Mouse (Mus musculus) limb, embryonic 14.5 days (tissue): ENCODE data around the gene Msmo1. TPM values are rescaled to one million over a fixed set of nuclear protein-coding genes. Genes with fewer than 3 reads are reported as not detected.

Source experiments
- ATAC-seq: fragments of 200-750 bp; cut with Nextera tagmentation; 2 replicates; pipeline ENCODE4 v1.8.0; 2017; ENCODE audit warnings: low read depth, moderate number of reproducible peaks, moderate TSS enrichment; ENCODE audit not compliant: low FRiP score
- DNase-seq: peaks from one replicate; pipeline ENCODE4 v3.0.0-alpha.2; 2015; ENCODE audit warnings: low spot score
- H3K27ac ChIP-seq: fragments of 300-500 bp; sonication (generic); replicated peaks from 2 replicates; pipeline ENCODE4 v1.5.1; 2014; ENCODE audit warnings: low read depth, mild to moderate bottlenecking, low read length, moderate library complexity, mixed read lengths
- H3K27me3 ChIP-seq: fragments of 300-500 bp; sonication (generic); 2 replicates; pipeline ENCODE4 v1.6.1; 2014; ENCODE audit warnings: low read length, mixed read lengths; ENCODE audit not compliant: control insufficient read depth, insufficient read depth
- H3K36me3 ChIP-seq: fragments of 300-500 bp; sonication (generic); 2 replicates; pipeline ENCODE4 v1.6.1; 2014; ENCODE audit warnings: mild to moderate bottlenecking, low read length, moderate library complexity, mixed read lengths; ENCODE audit not compliant: control insufficient read depth, insufficient read depth
- H3K4me1 ChIP-seq: fragments of 300-500 bp; sonication (generic); 2 replicates; pipeline ENCODE4 v1.6.1; 2014; ENCODE audit warnings: antibody characterized with exemption, low read length, mixed read lengths; ENCODE audit not compliant: control insufficient read depth, insufficient read depth
- H3K4me2 ChIP-seq: fragments of 300-500 bp; sonication (generic); replicated peaks from 2 replicates; pipeline ENCODE4 v1.6.1; 2014; ENCODE audit warnings: low read depth, mild to moderate bottlenecking, low read length, moderate library complexity; ENCODE audit not compliant: severe bottlenecking
- H3K4me3 ChIP-seq: fragments of 300-500 bp; sonication (generic); replicated peaks from 2 replicates; pipeline ENCODE4 v1.5.1; 2014; ENCODE audit warnings: low read length
- H3K9ac ChIP-seq: fragments of 300-500 bp; sonication (generic); 2 replicates; pipeline ENCODE4 v1.6.1; 2014; ENCODE audit warnings: mild to moderate bottlenecking, low read depth, low read length, moderate library complexity; ENCODE audit not compliant: severe bottlenecking
- H3K9me3 ChIP-seq: fragments of 300-500 bp; sonication (generic); 2 replicates; pipeline ENCODE4 v1.6.1; 2016; ENCODE audit warnings: low read length; ENCODE audit not compliant: control insufficient read depth
- POLR2A ChIP-seq: fragments of 200-500 bp; IDR thresholded peaks from 2 replicates; pipeline ENCODE4 v1.8.0; 2012; ENCODE audit warnings: inconsistent platforms, mild to moderate bottlenecking, moderate library complexity, borderline replicate concordance; ENCODE audit not compliant: insufficient read depth, insufficient read length; ENCODE audit errors: extremely low read depth
- WGBS: fragments of 180-500 bp; shearing (Covaris S2); extraction: QIAGEN DNeasy Blood & Tissue Kit; methylation state at CpG from one replicate; pipeline ENCODE4 v1.1.7; 2014; 5-methylcytosine and 5-hydroxymethylcytosine counted together
- polyA plus RNA-seq, 2 experiments: library from polyadenylated mRNA; depleted of rRNA in 1 of 2; stranded (reverse) in 1 of 2; unstranded in 1 of 2; fragments of >200 nt; fragmentation: Nextera tagmentation in 1 of 2; extraction: Ambion mirVana in 1 of 2; gene quantifications; 2 replicates each; pipeline versions ENCODE4 v1.2.1 to v1.2.3; 2012 to 2014

Gene Msmo1
- polyA plus RNA-seq, 2 experiments: 52.9 to 99.9 TPM

DNA sequence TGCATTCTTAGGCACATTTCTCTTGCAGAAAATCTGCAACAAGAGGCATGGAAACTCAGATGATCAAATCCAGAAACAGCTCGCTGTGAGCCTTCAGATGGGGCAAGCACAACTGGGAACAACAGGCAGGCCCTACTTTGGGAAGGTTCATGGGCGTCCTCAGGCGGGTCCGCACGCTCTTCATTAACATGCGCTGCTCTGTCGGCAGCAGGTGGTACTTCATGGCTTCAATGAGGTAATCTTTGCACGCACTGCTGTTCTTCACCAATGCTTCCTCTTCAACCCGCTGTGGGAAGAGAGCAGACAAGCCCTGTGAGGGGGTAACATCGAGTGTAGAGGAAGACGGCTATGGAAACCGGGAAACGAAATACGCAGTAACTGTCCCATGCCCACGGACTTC, 24.4 kb upstream of the Msmo1 start:
- ATAC-seq (no peak), DNase-seq (no peak)
- H3K4me2 ChIP-seq: no peak overlapping the region
- peaks cover under 1% of the 10 kb centered on the region for H3K36me3 ChIP-seq
- no peak overlapping the region for H3K4me3 ChIP-seq
- TF ChIP-seq POLR2A: no peak
- H3K9ac ChIP-seq: no peak overlapping the region
- no peaks in the 10 kb centered on the region for H3K27me3 ChIP-seq
- no peaks in the 10 kb centered on the region for H3K4me1 ChIP-seq
- WGBS: 93% methylated on average over 15 of the region's 15 CpGs
- no peak overlapping the region for H3K27ac ChIP-seq
- H3K9me3 ChIP-seq: no peaks in the 10 kb centered on the region

DNA sequence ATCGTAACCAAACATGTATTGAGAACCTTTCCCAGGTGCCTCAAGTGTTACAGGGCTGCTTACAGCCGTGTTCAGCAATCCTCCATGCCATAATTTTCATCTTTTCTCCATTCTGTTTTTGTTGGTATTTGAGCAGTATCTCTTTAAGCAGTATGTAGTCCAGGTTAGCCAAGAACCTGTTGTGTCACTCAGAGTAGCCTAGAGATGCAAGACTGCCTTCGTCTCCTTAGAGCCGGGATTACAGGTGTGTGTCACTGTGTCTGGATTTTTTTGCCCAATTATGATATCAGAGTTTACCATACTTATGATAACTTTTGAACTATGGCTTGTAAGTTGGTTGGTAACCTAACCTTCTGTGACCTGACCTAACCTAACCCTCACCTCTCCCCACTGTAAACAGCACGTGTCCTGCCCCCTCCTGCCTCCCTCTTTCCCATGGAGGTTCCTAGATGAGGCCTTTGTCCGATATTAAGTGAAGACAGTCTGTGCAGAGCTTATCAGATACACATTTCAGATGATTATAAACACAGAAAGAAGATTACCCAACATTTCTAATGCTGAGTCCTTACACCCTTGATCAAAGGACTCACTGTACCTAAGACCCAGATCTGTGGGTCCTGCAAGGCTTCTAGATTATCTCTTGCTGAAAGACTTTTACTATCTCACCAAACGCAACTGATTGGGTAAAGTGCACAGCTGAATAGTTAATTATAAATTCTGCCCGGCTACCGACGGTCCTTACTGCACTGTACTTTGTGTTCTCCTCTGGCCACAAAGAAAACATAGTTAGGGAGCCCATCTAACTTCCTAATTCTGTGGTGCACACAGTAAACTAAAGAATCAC, 12.8 kb upstream of the Msmo1 start:
- H3K9me3 ChIP-seq: no peaks in the 10 kb centered on the region
- H3K36me3 ChIP-seq: peaks cover 20% of the 10 kb centered on the region
- TF ChIP-seq POLR2A: no peak
- H3K4me2 ChIP-seq: no peak overlapping the region
- 86% methylated on average over 10 of the region's 10 CpGs for WGBS
- no peak overlapping the region for H3K4me3 ChIP-seq
- H3K9ac ChIP-seq: no peak overlapping the region
- H3K27ac ChIP-seq: no peak overlapping the region
- ATAC-seq: no peak
- no peaks in the 10 kb centered on the region for H3K27me3 ChIP-seq
- no peaks in the 10 kb centered on the region for H3K4me1 ChIP-seq
- no peak for DNase-seq

DNA sequence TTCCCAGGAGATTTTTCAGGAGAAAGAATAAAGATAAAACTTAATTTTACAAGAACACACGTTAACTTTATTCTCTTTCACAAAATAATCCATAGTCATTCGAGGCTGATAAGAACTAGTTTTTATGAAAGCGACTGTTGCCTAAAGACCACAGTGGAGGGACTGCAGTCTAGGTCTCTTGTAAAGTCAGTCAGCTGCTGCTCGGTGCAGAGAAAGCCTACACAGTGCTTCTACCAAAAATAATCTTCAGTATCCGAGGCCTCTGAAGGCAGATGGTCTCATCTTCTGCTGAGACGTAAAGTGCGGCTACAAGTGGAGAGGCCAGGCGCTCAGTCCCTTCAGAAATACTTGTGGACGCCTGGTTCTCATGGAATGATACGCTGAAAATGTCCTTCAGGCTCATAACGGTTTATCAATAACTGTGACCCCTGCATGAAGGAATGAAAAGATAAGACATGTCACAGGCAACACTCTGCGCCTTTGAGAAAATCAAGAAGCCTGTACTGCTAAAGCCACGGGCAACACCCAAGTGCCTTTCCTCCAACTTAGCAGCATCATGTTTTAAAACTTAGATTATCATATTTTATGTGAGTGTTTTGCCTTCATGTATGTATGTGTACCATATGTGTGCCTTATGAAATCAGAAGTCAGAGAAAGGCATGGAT, 7.1 kb upstream of the Msmo1 start:
- ATAC-seq (no peak), DNase-seq (no peak)
- 92% methylated on average over 13 of the region's 13 CpGs for WGBS

DNA sequence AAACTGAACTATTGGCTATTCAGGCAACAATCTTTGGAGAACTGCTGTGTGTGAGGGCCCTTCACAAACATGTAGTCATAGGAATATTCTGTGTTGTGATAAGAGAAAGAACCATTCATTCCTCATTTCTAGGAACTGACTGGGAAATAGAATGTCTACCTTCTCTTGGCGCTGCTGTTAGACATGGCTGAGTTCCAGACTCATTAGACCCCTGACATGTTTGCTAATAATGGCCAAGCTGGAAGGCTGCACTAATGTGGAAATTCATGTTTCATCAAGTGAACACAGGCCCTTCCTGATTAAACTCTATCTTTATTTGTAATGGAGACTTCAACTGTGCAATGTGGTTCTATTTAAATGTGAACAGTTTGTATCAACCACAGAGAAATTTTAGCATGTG, 5.3 kb upstream of the Msmo1 start:
- no peaks in the 10 kb centered on the region for H3K27me3 ChIP-seq
- H3K9me3 ChIP-seq: no peaks in the 10 kb centered on the region
- H3K9ac ChIP-seq: no peak overlapping the region
- no peak overlapping the region for H3K27ac ChIP-seq
- WGBS: 77% methylated on average over 1 of the region's 1 CpGs
- H3K36me3 ChIP-seq: no peaks in the 10 kb centered on the region; the same call in 1 of the 2 replicates
- H3K4me3 ChIP-seq: no peak overlapping the region
- TF ChIP-seq POLR2A: no peak
- ATAC-seq: no peak
- no peak for DNase-seq
- no peaks in the 10 kb centered on the region for H3K4me1 ChIP-seq
- no peak overlapping the region for H3K4me2 ChIP-seq

More for the DNA sequence above, 7.1 kb upstream of the Msmo1 start:
- no peak overlapping the region for H3K27ac ChIP-seq
- H3K9ac ChIP-seq: no peak overlapping the region
- no peaks in the 10 kb centered on the region; the same call in 1 of the 2 replicates for H3K36me3 ChIP-seq
- H3K4me3 ChIP-seq: no peak overlapping the region
- no peaks in the 10 kb centered on the region for H3K9me3 ChIP-seq
- H3K4me1 ChIP-seq: no peaks in the 10 kb centered on the region
- TF ChIP-seq POLR2A: no peak
- no peak overlapping the region for H3K4me2 ChIP-seq
- no peaks in the 10 kb centered on the region for H3K27me3 ChIP-seq

DNA sequence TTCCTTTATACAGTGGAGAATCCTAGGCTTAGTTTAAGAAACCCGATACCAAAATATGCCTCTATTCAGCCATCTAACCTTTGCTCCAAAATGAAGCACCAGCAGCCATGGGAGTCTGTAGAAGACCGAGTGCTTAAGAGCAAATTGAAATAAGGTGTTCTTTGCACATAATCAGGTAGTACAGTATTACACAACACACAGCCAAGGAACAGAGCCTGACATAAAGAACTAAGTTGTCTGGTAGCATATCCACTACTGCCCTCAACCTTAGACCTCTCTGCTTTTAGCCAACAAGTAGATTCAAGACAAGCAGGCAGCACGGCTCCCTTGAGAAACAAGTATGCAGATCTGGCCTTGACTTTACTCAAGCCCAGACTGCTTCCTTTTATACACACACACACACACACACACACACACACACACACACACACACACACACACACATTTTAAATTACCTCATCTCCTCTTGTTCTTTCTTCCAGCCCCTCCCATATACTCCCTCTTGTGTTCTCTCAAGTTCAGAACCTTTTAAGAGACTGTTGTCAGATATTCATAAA, 3.3 kb upstream of the Msmo1 start:
- no peak overlapping the region for H3K4me2 ChIP-seq
- WGBS: 81% methylated on average over 3 of the region's 3 CpGs
- H3K9me3 ChIP-seq: no peaks in the 10 kb centered on the region
- TF ChIP-seq POLR2A: no peak
- no peaks in the 10 kb centered on the region for H3K27me3 ChIP-seq
- no peaks in the 10 kb centered on the region; the same call in 1 of the 2 replicates for H3K36me3 ChIP-seq
- ATAC-seq (no peak), DNase-seq (no peak)
- H3K9ac ChIP-seq: no peak overlapping the region
- H3K4me1 ChIP-seq: peaks cover 6% of the 10 kb centered on the region; the same call in 1 of the 2 replicates
- no peak overlapping the region for H3K27ac ChIP-seq
- H3K4me3 ChIP-seq: no peak overlapping the region
